Mouse (Mus musculus) lung, postnatal 0 days (tissue): ENCODE data around the gene Cyb5d2.

Experiments used
- CTCF ChIP-seq: IDR thresholded peaks from 2 replicates; pipeline ENCODE4 v1.5.1; 2016; ENCODE audit warnings: antibody characterized with exemption, mild to moderate bottlenecking
- EP300 ChIP-seq: IDR thresholded peaks from 2 replicates; pipeline ENCODE4 v1.6.1; 2016; ENCODE audit warnings: antibody characterized with exemption, mild to moderate bottlenecking, control low read depth

- TF ChIP-seq CTCF (no peak), EP300 (no peak)
These were observed 49.6 kb upstream of the Cyb5d2 start for GRCm38 (mm10) chr11:72845526-72845925.
